Mouse (Mus musculus): Measurements from ENCODE around the gene Loxl3. TPM values are rescaled to one million over a fixed set of nuclear protein-coding genes. Genes with fewer than 3 reads are reported as not detected.

The Loxl3 gene
- polyA plus RNA-seq (2012; rRNA removed): 5.8 and 6.2 TPM in 2 replicates

GRCm38 (mm10) chr6:83033249-83034185 lies at the start of gene Loxl3, which contains the start of gene Dok1:
Gene Loxl3 (plus strand): TSS chr6:83034173.
Gene Dok1 (minus strand): TSS chr6:83033471.

GRCm38 (mm10) chr6:83054074-83054851 lies 20.3 kb downstream of the Loxl3 start, which contains the start of gene Aup1:
Gene Aup1 (plus strand): TSS chr6:83054521.

GRCm38 (mm10) chr6:83054871-83055431 lies 21.0 kb downstream of the Loxl3 start, which contains the start of gene Htra2:
Gene Htra2 (minus strand): TSS chr6:83055273.

GRCm38 (mm10) chr6:83057790-83058189 lies 23.8 kb downstream of the Loxl3 start, which contains the start of gene Dqx1:
Gene Dqx1 (plus strand): TSS chr6:83057844.

GRCm38 (mm10) chr6:83070247-83070310 lies 36.1 kb downstream of the Loxl3 start, which contains the start of gene Tlx2:
Gene Tlx2 (minus strand): TSS chr6:83070293.

GRCm38 (mm10) chr6:83077630-83078323 lies 43.8 kb downstream of the Loxl3 start, which contains the start of gene Pcgf1:
Gene Pcgf1 (plus strand): TSS chr6:83077869.

GRCm38 (mm10) chr6:83086121-83087035 lies 52.4 kb downstream of the Loxl3 start, which contains the start of gene Lbx2:
Gene Lbx2 (plus strand): TSS chr6:83086367.

GRCm38 (mm10) chr6:83101316-83101687 lies 67.3 kb downstream of the Loxl3 start, which contains the start of the genes Ccdc142 and Gm42688:
Gene Ccdc142 (plus strand): TSS chr6:83101601.
Gene Gm42688 (plus strand): TSS chr6:83101617.

Other genes starting within 250 kb of the Loxl3 start
- gene Sema4f, start 94.4 kb upstream of the Loxl3 start, polyA plus RNA-seq (2012; rRNA removed): 30.8 and 31.4 TPM in 2 replicates
- 0.05 and 0.61 TPM in 2 replicates for gene M1ap, start 87.3 kb upstream of the Loxl3 start, polyA plus RNA-seq (2012; rRNA removed)
- 1.7 and 2.2 TPM in 2 replicates for gene Dok1, start 702 bp upstream of the Loxl3 start, polyA plus RNA-seq (2012; rRNA removed)
- 260 and 270 TPM in 2 replicates for gene Aup1, start 20.3 kb downstream of the Loxl3 start, polyA plus RNA-seq (2012; rRNA removed)
- 86.0 and 91.4 TPM in 2 replicates for gene Htra2, start 21.1 kb downstream of the Loxl3 start, polyA plus RNA-seq (2012; rRNA removed)
- gene Dqx1, start 23.7 kb downstream of the Loxl3 start, polyA plus RNA-seq (2012; rRNA removed): 0.70 and 0.74 TPM in 2 replicates
- gene Tlx2, start 36.1 kb downstream of the Loxl3 start, polyA plus RNA-seq (2012; rRNA removed): 1.2 TPM in 1 of 2 replicates, not detected in the other
- 53.5 and 53.6 TPM in 2 replicates for gene Pcgf1, start 43.7 kb downstream of the Loxl3 start, polyA plus RNA-seq (2012; rRNA removed)
- gene Lbx2, start 52.2 kb downstream of the Loxl3 start, polyA plus RNA-seq (2012; rRNA removed): 0.16 and 0.57 TPM in 2 replicates
- gene Ccdc142, start 67.4 kb downstream of the Loxl3 start, polyA plus RNA-seq (2012; rRNA removed): 13.9 TPM in 2 replicates
- gene Gm42688, start 67.4 kb downstream of the Loxl3 start, polyA plus RNA-seq (2012; rRNA removed): 13.6 and 13.9 TPM in 2 replicates
- 103 and 111 TPM in 2 replicates for gene Mrpl53, start 74.9 kb downstream of the Loxl3 start, polyA plus RNA-seq (2012; rRNA removed)
- gene Mogs, start 81.3 kb downstream of the Loxl3 start, polyA plus RNA-seq (2012; rRNA removed): 45.7 and 48.5 TPM in 2 replicates
- 152 and 163 TPM in 2 replicates for gene Wbp1, start 87.4 kb downstream of the Loxl3 start, polyA plus RNA-seq (2012; rRNA removed)
- 37.3 and 39.4 TPM in 2 replicates for gene Ino80b, start 91.3 kb downstream of the Loxl3 start, polyA plus RNA-seq (2012; rRNA removed)
- gene Rtkn, start 101.3 kb downstream of the Loxl3 start, polyA plus RNA-seq (2012; rRNA removed): 13.7 and 18.2 TPM in 2 replicates
- 25.6 and 26.5 TPM in 2 replicates for gene Wdr54, start 122.2 kb downstream of the Loxl3 start, polyA plus RNA-seq (2012; rRNA removed)
- gene 1700003E16Rik, start 122.2 kb downstream of the Loxl3 start, polyA plus RNA-seq (2012; rRNA removed): 8.3 TPM in 2 replicates
- gene Dctn1, start 131.7 kb downstream of the Loxl3 start, polyA plus RNA-seq (2012; rRNA removed): 230 and 248 TPM in 2 replicates
- 0.41 and 1.3 TPM in 2 replicates for gene Slc4a5, start 185.7 kb downstream of the Loxl3 start, polyA plus RNA-seq (2012; rRNA removed)